Mouse (Mus musculus) mouse embryonic stem cell (cell line): ENCODE data around the gene Crybg2.

Experiments
- in situ Hi-C, 2 experiments: fragments of 300-500 bp; cut with MboI; formaldehyde crosslinking; loops; 1 replicate in 1 of 2; 3 replicates in 1 of 2; pipeline ENCODE4 v1.14.3; 2019 to 2020; ENCODE audit warnings: low sequenced_read_pairs in 2 of 2, low pct_unique_long_range_greater_than_20kb in 1 of 2, mixed read lengths in 1 of 2; ENCODE audit not compliant: unreplicated experiment in 1 of 2

Crybg2 gene

GRCm38 (mm10) chr4:134114038-134114437, 53.4 kb downstream of the Crybg2 start:
- in situ Hi-C loops = no loop called here

- in situ Hi-C loops = no loop called here
Measured at GRCm38 (mm10) chr4:134115215-134116144, 54.9 kb downstream of the Crybg2 start.

- in situ Hi-C loops = no loop called here
Measured at GRCm38 (mm10) chr4:134116501-134116900, 55.9 kb downstream of the Crybg2 start.

- in situ Hi-C loops = no loop called here
Measured at GRCm38 (mm10) chr4:134117012-134117411, 56.4 kb downstream of the Crybg2 start.

- in situ Hi-C loops = no loop called here
Measured at GRCm38 (mm10) chr4:134118126-134118800, 57.6 kb downstream of the Crybg2 start.

GRCm38 (mm10) chr4:134119042-134119441, 58.4 kb downstream of the Crybg2 start:
- in situ Hi-C loops = no loop called here

GRCm38 (mm10) chr4:134119644-134120043, 59.0 kb downstream of the Crybg2 start:
- in situ Hi-C loops = no loop called here

- in situ Hi-C loops = no loop called here
Measured at GRCm38 (mm10) chr4:134120192-134120805, 59.7 kb downstream of the Crybg2 start.

GRCm38 (mm10) chr4:134120916-134121315, 60.3 kb downstream of the Crybg2 start:
- in situ Hi-C loops = no loop called here

GRCm38 (mm10) chr4:134121571-134121970, 61.0 kb downstream of the Crybg2 start:
- in situ Hi-C loops = no loop called here

GRCm38 (mm10) chr4:134122281-134122680, 61.7 kb downstream of the Crybg2 start:
- in situ Hi-C loops = no loop called here

- in situ Hi-C loops = no loop called here
Measured at GRCm38 (mm10) chr4:134123147-134123546, 62.5 kb downstream of the Crybg2 start.

GRCm38 (mm10) chr4:134123680-134124551, 63.3 kb downstream of the Crybg2 start:
- in situ Hi-C loops = no loop called here

- in situ Hi-C loops = loop anchor here in 1 of 2 experiments (5.0 kb wide), 1 partner anchor 33 kb away; no protein-coding TSS in a partner anchor
Measured at GRCm38 (mm10) chr4:134125383-134126060, 64.9 kb downstream of the Crybg2 start.

- in situ Hi-C loops = loop anchor here in 1 of 2 experiments (5.0 kb wide), 1 partner anchor 34 kb away; no protein-coding TSS in a partner anchor
Measured at GRCm38 (mm10) chr4:134126300-134127120, 65.9 kb downstream of the Crybg2 start.

- in situ Hi-C loops = loop anchor here in 1 of 2 experiments (5.0 kb wide), 1 partner anchor 35 kb away; no protein-coding TSS in a partner anchor
Measured at GRCm38 (mm10) chr4:134127121-134127455, 66.5 kb downstream of the Crybg2 start.

- in situ Hi-C loops = loop anchor here in 1 of 2 experiments (5.0 kb wide), 1 partner anchor 35 kb away; no protein-coding TSS in a partner anchor
Measured at GRCm38 (mm10) chr4:134127793-134128192, 67.2 kb downstream of the Crybg2 start.
